Mouse (Mus musculus): Measurements from ENCODE around the gene Ctse. TPM values are rescaled to one million over a fixed set of nuclear protein-coding genes. Genes with fewer than 3 reads are reported as not detected.
"Not testable (repeated sequence)": the region's sequence is repeated elsewhere in the genome, so short reads cannot be mapped to it uniquely, and the experiment has no call there.

Ctse gene
- polyA plus RNA-seq, 1 experiment from 2014 or later, result 0.19 TPM

GRCm38 (mm10) chr1:131623644-131624043, 14.5 kb upstream of the Ctse start:
- Histone ChIP-seq H3K27ac (no peak overlapping the region), H3K36me3 (no peaks in the 10 kb centered on the region), H3K4me1 (no peaks in the 10 kb centered on the region), H3K9me3 (no peaks in the 10 kb centered on the region), H3K9ac (no peak overlapping the region), H3K4me2 (replicated peaks) (no peak overlapping the region), H3K4me3 (no peak overlapping the region), H3K27me3 (no peaks in the 10 kb centered on the region)
- no peak for ATAC-seq (ENCODE audit: insufficient number of reproducible peaks, insufficient read depth, low FRiP score, low TSS enrichment)
- WGBS, result 69% methylated on average over 3 of the region's 3 CpGs

- no peak overlapping the region for H3K9ac ChIP-seq
- no peaks in the 10 kb centered on the region for H3K9me3 ChIP-seq
- H3K36me3 ChIP-seq, result no peaks in the 10 kb centered on the region
- no peaks in the 10 kb centered on the region for H3K4me1 ChIP-seq
- H3K27me3 ChIP-seq, result no peaks in the 10 kb centered on the region
- H3K4me2 ChIP-seq (replicated peaks), result no peak overlapping the region
- no peak overlapping the region for H3K27ac ChIP-seq
- no peak for ATAC-seq (ENCODE audit: insufficient number of reproducible peaks, insufficient read depth, low FRiP score, low TSS enrichment)
- WGBS, result 62% methylated on average over 3 of the region's 3 CpGs
- H3K4me3 ChIP-seq, result no peak overlapping the region
Measured at GRCm38 (mm10) chr1:131624175-131624835, 13.8 kb upstream of the Ctse start.

GRCm38 (mm10) chr1:131626200-131626599, 11.9 kb upstream of the Ctse start:
- H3K4me3 ChIP-seq, result no peak overlapping the region
- H3K4me1 ChIP-seq, result no peaks in the 10 kb centered on the region
- no peak for ATAC-seq (ENCODE audit: insufficient number of reproducible peaks, insufficient read depth, low FRiP score, low TSS enrichment)
- no peaks in the 10 kb centered on the region for H3K9me3 ChIP-seq
- no peak overlapping the region for H3K27ac ChIP-seq
- H3K9ac ChIP-seq, result no peak overlapping the region
- H3K27me3 ChIP-seq, result no peaks in the 10 kb centered on the region
- H3K36me3 ChIP-seq, result no peaks in the 10 kb centered on the region
- 86% methylated on average over 6 of the region's 6 CpGs for WGBS
- no peak overlapping the region for H3K4me2 ChIP-seq (replicated peaks)

GRCm38 (mm10) chr1:131632216-131632615, 5.9 kb upstream of the Ctse start:
- not testable (repeated sequence) for ATAC-seq (ENCODE audit: insufficient number of reproducible peaks, insufficient read depth, low FRiP score, low TSS enrichment); H3K4me2 ChIP-seq (replicated peaks)
- 66% methylated on average over 6 of the region's 6 CpGs for WGBS

GRCm38 (mm10) chr1:131634495-131634894, 3.6 kb upstream of the Ctse start:
- Histone ChIP-seq H3K9ac (no peak overlapping the region), H3K4me1 (no peaks in the 10 kb centered on the region), H3K27me3 (no peaks in the 10 kb centered on the region), H3K4me2 (replicated peaks) (no peak overlapping the region), H3K36me3 (no peaks in the 10 kb centered on the region), H3K9me3 (no peaks in the 10 kb centered on the region), H3K4me3 (no peak overlapping the region), H3K27ac (no peak overlapping the region)
- no peak for ATAC-seq (ENCODE audit: insufficient number of reproducible peaks, insufficient read depth, low FRiP score, low TSS enrichment)

More at GRCm38 (mm10) chr1:131632216-131632615, 5.9 kb upstream of the Ctse start:
- not testable (repeated sequence) for H3K4me3 ChIP-seq, H3K4me1 ChIP-seq, H3K27ac ChIP-seq, H3K9ac ChIP-seq, H3K36me3 ChIP-seq, H3K27me3 ChIP-seq, H3K9me3 ChIP-seq

GRCm38 (mm10) chr1:131638541-131639421, 675 bp downstream of the Ctse start:
- Histone ChIP-seq H3K27me3 (no peaks in the 10 kb centered on the region), H3K27ac (no peak overlapping the region), H3K36me3 (no peaks in the 10 kb centered on the region), H3K9ac (no peak overlapping the region), H3K9me3 (no peaks in the 10 kb centered on the region), H3K4me1 (no peaks in the 10 kb centered on the region), H3K4me2 (replicated peaks) (no peak overlapping the region), H3K4me3 (no peak overlapping the region)
- WGBS, result 85% methylated on average over 9 of the region's 9 CpGs
- ATAC-seq (ENCODE audit: insufficient number of reproducible peaks, insufficient read depth, low FRiP score, low TSS enrichment), result no peak

DNA sequence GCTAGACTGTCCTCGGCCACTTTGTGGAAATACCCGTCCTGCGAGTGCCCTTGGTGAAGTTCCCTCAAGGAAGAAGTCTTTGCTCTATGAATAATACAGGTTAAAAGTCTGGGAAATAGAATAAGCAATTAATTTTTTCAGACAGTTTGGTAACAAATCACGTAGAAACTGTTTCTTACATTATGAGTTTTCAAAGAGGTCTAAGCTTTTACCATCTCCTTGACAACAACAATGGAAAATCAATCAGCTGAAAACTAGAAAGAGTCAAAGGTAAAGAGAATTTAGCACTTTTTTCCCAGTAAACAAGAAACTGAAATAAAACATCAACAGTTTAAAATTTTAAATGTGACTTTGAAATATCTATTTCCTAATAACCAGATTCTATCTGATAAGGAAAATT, 2.0 kb downstream of the Ctse start:
- Histone ChIP-seq H3K9me3 (no peaks in the 10 kb centered on the region), H3K4me2 (replicated peaks) (no peak overlapping the region), H3K36me3 (no peaks in the 10 kb centered on the region), H3K9ac (no peak overlapping the region), H3K27me3 (no peaks in the 10 kb centered on the region), H3K27ac (no peak overlapping the region), H3K4me1 (no peaks in the 10 kb centered on the region), H3K4me3 (no peak overlapping the region)
- 81% methylated on average over 4 of the region's 4 CpGs for WGBS
- ATAC-seq (ENCODE audit: insufficient number of reproducible peaks, insufficient read depth, low FRiP score, low TSS enrichment), result no peak

GRCm38 (mm10) chr1:131641565-131641964, 3.5 kb downstream of the Ctse start:
- Histone ChIP-seq H3K9me3 (no peaks in the 10 kb centered on the region), H3K4me3 (no peak overlapping the region), H3K4me1 (no peaks in the 10 kb centered on the region), H3K4me2 (replicated peaks) (no peak overlapping the region), H3K27ac (no peak overlapping the region), H3K36me3 (no peaks in the 10 kb centered on the region), H3K9ac (no peak overlapping the region), H3K27me3 (no peaks in the 10 kb centered on the region)
- no peak for ATAC-seq (ENCODE audit: insufficient number of reproducible peaks, insufficient read depth, low FRiP score, low TSS enrichment)
- 92% methylated on average over 13 of the region's 13 CpGs for WGBS

GRCm38 (mm10) chr1:131642251-131642650, 4.1 kb downstream of the Ctse start:
- no peaks in the 10 kb centered on the region for H3K9me3 ChIP-seq
- H3K4me1 ChIP-seq, result no peaks in the 10 kb centered on the region
- no peak overlapping the region for H3K4me3 ChIP-seq
- no peak for ATAC-seq (ENCODE audit: insufficient number of reproducible peaks, insufficient read depth, low FRiP score, low TSS enrichment)
- 89% methylated on average over 2 of the region's 2 CpGs for WGBS
- H3K9ac ChIP-seq, result no peak overlapping the region
- H3K27ac ChIP-seq, result no peak overlapping the region
- no peaks in the 10 kb centered on the region for H3K36me3 ChIP-seq
- H3K4me2 ChIP-seq (replicated peaks), result no peak overlapping the region
- H3K27me3 ChIP-seq, result no peaks in the 10 kb centered on the region

DNA sequence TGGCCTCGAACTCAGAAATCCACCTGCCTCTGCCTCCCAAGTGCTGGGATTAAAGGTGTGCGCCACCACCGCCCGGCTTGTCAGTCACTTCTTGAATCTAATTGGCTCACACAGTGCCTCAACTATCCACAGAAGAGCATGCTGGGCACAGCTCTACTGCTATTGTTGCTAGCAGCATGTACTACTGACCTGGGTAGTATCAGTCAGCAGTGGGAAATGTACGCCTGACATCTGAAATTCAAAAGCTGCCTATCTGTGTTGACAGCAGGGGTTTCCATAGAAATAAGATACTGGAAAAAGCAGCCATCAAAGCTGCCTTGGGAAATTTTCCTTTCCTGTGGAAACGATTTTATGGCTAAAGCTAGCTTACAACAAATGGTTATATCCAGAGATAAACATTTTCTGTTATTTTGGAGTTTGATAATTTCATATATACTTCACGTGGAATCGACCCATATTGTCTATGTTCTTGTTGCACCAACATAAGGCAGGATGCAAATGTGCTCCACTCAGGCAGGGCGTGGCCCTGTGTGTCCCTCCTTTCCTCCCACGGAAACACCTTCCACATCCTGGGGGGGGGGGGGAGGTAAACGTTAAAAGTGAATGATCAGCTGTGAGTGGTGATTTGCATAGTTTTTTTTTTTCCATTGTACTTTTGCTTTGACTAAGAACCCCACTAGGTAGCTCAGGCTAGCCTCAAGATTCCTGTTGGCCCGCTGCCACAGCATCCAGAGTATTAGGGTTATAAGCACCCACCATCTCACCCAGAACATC, 14.8 kb downstream of the Ctse start:
- Histone ChIP-seq H3K4me3 (no peak overlapping the region), H3K9ac (no peak overlapping the region), H3K27ac (no peak overlapping the region), H3K27me3 (no peaks in the 10 kb centered on the region), H3K36me3 (no peaks in the 10 kb centered on the region), H3K4me1 (no peaks in the 10 kb centered on the region), H3K9me3 (no peaks in the 10 kb centered on the region), H3K4me2 (replicated peaks) (no peak overlapping the region)
- no peak for ATAC-seq (ENCODE audit: insufficient number of reproducible peaks, insufficient read depth, low FRiP score, low TSS enrichment)
- WGBS, result 81% methylated on average over 12 of the region's 12 CpGs

GRCm38 (mm10) chr1:131655601-131656000, 17.5 kb downstream of the Ctse start:
- Histone ChIP-seq H3K9ac (no peak overlapping the region), H3K36me3 (no peaks in the 10 kb centered on the region), H3K9me3 (no peaks in the 10 kb centered on the region), H3K4me2 (replicated peaks) (no peak overlapping the region), H3K27ac (no peak overlapping the region), H3K27me3 (no peaks in the 10 kb centered on the region), H3K4me1 (no peaks in the 10 kb centered on the region), H3K4me3 (no peak overlapping the region)
- ATAC-seq (ENCODE audit: insufficient number of reproducible peaks, insufficient read depth, low FRiP score, low TSS enrichment), result no peak
- WGBS, result 81% methylated on average over 6 of the region's 6 CpGs

Data from embryonic facial prominence, embryonic 12.5 days (tissue).